Mouse (Mus musculus) adrenal gland, adult 8-10 months (tissue): ENCODE results near the gene 1600014C10Rik. TPM values are rescaled to one million over a fixed set of nuclear protein-coding genes. Genes with fewer than 3 reads are reported as not detected.

Experiments
- DNase-seq: peaks from one replicate; pipeline ENCODE4 v3.0.0; 2022
- total RNA-seq, 4 experiments: library from RNA; stranded (reverse); gene quantifications; 2 replicates each; pipeline ENCODE4 v1.2.4; 2022

Gene 1600014C10Rik
- total RNA-seq: 10 to 100 TPM; 33.8 to 64.0 (median 45.6) TPM

DNA sequence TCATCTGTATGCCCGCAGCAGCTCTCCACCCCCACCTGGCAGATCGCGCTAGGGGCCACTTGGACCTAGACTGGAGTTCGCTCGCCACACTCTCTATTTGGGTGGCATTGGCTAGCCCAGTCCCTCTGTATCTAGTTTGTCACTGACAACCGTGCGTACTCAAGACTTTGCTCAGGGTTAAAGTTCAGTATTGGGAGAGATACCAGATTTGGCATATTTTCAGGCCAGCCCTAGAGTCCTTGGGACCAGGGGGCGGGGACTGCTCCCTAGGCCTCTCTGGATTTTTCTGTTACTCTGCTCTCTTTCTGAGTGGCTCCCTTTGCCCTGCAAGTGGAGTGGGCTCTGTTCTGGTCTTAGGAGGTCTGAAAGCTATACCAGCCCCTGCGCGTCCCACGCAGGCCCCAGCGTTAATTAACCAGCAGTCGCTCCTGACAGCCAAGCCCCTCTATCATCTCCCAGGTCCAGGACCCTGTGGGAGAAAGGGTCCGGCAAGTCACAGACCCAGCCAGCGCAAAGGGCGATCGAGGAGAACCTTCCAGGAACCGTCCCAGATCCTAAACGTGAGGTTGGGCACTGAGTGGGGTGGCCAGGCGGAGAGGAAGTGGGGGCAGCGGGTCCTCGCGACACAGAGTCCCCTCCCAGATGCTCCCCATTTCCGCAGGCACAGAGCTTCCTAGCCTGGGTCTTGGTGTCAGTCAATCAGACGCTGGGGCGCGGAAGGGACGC lies at the start of gene 1600014C10Rik:
Gene 1600014C10Rik (plus strand): TSS at position 256 of the 726 bp plus-strand sequence.
- DNase-seq: peak; percentile 49

DNA sequence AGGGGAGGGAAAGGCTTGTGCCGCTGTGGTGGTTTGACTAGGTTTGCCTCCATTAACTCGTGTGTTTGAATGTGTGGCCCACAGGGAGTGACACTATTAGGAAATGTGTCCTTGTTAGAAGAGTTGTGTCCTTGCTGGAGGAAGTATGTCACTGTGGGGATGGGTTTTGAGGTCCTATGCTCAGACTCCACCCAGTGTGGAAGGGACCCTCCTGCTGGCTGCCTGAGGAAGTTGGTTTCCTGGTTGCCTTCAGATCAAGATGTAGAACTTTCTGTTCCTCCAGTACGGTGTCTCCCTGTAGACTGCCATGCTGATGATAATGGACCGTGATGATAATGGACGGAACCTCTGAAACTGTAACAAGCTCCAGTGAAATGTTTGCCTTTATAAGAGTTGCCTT lies 48.5 kb upstream of the 1600014C10Rik start:
- DNase-seq: no peak

DNA sequence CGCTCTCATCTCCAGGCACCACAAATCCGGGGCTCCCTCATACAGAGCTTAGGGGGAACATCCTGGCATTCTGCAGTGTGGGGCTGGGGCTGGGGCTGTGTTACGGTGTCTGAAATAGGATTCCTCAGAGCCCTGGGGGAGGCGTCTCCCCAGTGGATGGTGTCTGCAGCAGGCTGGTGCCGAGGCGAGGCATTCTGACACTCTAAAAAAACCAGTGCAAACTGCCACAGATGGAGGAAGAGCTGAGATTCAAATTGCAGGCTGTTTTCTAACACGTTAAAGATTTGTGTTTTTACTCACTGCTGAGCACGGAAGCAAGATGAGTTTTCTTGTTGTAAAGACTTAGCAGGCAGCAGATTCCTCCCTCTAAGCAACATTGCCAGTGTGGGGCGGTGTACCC lies 42.7 kb upstream of the 1600014C10Rik start:
- DNase-seq: no peak

DNA sequence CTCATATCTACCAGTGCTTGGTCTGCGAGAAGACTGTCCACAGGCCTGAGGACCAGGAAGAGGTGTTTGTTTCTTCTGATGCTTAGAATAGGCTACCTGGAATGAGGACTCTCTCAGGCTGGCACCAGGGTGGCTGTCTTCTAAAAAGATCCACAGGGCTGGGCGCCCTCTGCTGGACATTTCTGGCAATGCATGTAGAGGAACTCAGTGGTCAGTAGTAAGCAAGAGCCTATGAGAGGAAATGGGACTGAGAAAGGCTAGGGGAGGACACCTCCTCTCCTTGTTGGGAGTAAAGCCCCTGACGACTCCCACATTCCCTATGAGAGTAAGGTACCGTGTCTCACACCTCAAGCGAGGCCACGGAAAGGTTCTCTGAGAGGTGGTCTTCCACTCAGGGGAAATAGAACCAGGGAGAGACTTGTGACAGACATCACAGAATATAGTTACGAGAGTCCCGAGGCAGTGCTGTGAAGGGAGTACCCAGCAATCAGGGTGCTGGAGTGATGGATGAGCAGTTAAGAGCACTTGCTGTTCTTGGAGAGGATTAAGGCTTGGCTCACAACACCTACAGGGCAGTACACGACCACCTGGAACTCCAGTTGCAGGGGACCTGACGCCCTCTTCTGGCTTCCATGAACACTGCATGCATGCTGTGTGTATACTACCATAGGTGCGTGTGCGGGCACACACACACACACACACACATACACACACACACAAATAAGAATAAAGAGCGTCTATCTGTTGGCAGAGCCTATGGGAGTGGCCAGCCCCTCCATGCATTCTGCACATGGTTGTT lies 41.1 kb upstream of the 1600014C10Rik start:
- DNase-seq: peak; percentile 54

DNA sequence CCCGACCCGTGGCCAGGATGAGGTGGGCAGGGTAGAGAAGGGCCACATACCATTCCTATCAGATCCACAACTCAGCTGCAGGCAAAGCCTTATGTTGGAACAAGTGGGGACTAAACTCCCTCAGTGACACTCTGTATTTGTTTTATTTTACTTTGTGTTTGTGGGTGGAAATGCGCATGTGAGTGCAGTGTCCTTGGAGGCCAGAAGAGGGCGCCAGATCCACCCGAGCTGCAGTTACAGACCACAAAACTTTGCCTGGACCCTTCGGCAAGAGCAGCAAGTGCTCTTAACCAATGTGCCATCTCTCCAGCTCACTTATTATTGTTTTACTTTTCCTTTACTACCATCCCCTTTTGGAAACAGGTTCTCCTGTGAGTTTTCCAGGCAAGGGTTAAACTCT lies 35.5 kb upstream of the 1600014C10Rik start:
- DNase-seq: no peak

DNA sequence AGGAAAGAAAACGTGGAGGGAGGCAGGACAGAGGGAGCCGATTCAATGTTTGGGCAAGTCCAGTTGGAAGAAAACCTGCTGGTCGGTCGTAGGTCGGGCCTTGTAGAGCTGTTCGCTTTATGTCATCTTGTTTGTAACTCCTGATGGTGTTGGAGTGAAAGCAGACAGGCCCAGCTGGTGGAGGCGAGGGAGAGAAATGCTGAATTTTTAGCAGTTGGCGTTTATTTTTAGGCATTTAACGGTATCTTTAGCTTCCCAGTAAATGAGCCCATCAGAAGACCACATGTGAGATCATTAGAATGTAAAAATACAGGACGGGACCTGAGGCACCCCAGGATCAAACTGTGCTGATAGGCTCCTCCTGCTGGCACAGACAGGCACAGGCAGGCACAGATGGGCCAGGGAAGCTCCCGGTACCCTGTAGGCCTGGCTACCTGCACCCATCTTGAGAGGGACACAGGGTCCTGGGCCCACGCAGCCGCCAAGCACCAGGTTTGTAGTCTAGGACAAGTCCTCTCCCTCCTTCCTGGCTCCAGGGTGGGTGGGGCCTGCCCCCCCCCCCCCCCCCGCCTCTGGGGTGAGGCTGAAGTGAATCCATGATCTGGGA lies 31.2 kb upstream of the 1600014C10Rik start:
- no peak for DNase-seq

DNA sequence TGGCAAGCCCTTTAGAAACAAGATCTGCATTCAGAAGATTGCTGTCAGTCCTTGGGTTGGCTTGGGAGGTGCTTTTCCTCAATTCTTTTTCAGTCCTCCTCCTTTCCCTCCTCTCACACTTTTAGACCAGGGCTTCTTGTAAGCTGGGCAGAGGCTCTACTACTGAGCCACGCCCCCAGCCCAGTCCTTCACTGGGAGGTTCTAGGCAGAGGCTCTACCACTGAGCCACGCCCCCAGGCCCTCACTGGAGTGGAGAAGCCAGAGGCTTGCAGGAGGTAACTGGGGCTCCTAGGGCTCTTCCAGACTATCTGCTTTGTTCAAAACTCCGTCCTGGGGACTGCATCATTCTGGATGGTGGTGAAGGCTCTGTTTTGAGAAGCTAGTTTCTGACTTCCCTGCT lies 30.4 kb upstream of the 1600014C10Rik start:
- DNase-seq: no peak

DNA sequence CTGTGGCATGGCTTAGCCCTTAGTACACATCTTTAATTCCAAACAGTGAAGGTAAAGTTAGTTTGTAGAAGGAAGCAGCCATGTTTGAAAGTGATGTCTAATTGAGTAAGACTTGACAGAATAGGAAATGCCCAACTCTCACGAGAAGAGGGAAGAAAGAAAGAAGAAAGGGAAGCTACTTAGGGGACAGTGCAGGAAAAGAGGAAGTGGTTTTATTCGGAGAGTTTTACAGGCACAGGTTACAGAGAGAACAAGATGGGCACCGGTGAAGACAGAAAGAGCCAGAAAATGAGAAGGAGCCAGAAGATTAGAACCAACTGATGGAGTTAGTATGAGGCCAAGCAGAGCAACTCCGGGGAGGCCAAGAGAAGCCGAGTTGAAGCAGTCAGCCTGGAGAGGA lies 27.2 kb upstream of the 1600014C10Rik start:
- no peak for DNase-seq

DNA sequence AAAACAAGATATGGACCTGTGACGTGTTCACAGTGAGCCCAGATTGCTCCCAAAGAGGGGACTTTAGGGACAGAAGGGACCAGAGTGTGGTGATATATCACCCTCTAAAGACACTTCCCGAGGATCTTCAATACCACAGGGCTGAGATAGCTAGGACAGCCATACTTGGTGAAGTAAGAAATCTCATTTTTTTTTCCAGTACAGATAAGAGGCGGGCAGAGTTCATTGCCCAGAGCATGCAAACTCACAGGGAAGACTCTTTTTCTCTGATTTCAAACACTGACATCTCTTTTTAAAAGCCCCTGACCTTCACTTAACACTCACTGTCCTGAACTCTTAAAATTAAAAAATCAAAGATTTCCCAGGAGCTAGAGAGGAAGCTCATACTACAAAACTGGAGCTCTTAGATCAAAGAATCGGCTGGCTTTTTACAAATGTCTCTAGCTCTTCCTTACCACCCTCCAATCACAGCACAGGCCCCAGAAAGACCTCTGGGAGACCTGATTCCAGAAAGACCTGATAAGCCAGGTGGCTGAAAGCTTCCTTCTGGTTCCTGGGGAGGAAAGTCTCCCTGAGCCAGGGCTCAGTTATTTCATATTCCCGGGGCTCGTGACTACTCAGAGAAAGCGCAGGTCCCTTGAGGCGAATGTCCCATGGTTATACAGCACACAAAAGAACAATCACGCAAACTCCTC lies 24.1 kb upstream of the 1600014C10Rik start:
- DNase-seq: no peak

DNA sequence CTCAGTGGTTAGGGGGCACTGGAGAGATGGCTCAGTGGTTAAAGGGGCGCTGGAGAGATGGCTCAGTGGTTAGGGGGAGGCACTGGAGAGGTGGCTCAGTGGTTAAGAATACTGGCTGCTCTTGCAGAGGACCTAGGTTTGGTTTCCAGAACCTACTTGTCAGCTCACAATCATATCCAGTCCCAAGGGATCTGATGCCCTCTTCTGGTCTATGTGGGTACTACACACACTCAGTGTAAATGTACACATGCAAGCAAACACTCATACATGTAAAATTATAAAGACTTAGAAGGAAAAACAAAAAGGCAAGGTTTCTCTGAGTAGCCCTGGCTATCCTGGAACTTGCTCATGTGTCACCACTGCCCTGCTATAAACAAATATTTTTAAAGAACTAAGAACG lies 21.6 kb upstream of the 1600014C10Rik start:
- DNase-seq: no peak

DNA sequence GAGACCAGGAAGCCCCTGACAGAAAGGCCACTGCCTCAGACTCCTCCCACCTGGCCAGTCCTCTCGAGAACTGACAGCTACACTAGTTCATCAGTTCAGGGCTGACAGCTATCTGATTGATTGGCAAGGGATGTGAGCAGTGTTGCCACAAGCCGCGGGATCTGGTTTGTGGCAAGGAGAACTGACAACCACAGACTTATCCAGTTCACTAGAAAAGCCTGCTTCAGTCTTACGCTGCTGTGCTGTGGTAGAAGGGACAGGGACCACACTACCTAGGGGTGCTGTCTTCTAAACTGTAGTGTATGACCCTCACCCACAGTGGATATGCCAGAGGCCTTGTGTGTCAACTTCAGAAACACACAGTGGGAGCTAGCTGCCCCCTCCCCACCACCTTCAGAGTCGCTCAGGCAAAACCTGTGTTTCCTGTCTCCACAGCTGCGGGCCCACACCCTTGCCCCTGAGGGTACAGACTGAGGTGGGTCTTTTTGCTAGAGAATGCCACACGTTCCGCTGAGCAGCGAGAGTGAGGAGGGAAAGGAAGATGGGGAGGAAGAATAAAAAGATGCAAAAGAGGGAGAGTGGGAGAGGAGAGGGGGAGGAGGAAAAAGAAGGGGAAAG lies 19.5 kb upstream of the 1600014C10Rik start:
- DNase-seq: no peak

DNA sequence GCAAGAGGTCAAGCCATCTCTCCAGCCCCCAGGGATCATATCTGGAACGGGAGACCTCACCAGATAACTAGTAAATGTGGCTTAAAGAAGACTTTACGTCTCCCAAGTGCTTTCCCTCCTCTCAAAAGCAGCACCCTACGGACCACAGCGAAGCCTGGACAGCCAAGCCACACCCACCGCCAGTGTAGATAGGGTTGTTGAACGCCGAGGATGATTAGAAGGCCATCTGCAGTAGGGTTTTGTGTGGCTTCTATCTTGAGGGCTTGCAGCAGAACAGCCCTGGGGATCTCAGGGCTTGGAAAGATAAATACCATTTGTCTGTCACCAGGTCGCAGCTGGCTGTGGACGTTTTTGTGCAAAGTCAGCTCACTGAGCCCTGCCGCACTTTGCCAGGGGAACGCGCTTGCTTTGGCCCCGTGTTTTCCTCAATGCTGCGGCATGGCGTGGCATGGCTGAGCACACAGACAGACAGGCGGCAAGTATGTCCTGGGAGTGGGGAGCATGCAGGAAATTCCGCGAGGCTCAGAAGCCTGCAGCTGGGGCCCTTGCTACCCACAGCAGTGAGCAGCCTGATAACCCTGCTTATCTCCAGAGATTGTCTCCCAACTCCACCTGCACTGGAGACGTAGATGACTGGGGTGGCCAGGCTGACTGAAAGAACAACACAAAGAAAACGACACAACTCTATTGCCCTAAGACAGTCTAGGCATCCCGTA lies 15.9 kb upstream of the 1600014C10Rik start:
- DNase-seq: no peak

DNA sequence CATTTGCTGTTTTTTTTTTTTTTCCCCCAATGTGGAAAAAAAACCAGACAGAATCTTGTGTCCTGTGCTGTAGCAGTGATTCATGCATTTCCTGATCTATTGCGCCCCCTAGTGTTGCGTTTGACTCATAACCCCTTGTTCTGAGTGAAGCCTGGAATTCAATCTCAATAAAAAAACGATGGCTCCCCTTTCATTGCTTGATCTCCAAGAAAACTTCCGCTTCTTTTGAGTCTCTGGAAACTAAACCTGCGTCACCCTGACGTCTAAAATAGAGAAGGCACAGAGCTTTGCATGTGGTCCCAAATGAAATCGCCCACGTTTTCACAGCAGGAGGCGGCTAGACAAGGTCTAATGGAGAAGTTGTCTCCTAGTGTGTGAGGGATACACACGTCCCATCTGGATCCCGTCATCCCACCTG lies 15.3 kb upstream of the 1600014C10Rik start:
- peak; percentile 31 for DNase-seq

DNA sequence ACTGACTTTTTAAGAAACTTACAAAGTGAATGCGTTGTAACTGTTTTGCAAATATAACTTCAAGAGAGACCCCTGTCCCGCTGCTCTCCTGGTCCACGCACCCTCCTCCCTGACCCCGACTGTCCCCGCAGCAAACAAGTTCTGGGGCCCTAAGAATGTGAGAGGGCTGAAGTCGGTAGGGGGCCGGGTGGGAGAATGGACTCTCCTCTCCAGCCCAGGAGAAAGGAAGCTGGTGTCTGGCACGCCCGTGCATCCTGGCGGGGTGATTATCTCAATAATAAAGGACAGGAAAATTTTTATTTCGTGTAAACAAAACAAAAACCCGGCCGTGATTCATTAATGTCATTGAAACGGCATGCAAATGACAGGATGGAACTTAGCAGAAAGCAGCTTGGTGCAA lies 9.1 kb upstream of the 1600014C10Rik start:
- DNase-seq: no peak

DNA sequence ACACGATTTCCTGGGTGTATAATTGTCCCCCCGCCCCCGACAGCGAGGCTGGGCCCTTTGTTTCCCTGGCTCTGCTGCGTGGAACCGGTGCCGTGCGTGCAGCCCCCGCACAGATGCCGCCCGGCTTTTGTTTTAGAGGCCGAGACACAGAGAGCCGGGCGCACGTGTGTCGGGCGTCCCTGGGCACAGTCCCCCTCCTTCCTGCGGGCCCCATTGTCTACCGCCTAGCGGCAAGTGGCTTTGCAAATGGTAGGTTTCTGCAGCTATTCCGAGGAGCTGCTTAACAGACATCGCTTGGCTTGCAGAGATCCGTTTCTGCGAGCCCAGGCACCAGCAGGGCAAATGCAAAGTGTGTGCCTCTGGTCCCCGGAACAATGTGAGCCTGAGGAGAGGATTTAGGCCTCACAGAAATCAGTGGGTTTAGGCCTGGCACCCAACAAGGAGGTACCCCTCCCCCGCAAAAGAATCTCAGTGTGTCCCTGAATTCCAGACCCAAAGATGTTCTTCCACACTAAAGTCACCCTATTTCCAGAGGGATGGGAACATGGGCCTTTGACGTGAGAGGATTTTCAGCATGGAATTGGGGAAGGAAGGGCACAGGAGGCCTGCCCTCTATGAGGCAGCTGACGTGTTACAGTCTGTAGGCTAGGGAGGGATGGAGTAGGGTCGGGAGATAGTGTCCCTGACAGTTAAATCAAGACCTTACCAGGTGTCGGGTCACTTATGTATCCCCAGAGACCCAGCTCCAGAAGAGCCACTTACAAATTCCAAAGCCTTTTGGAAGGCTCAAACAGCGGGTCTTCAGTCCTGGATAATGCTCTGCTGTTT lies 8.5 kb upstream of the 1600014C10Rik start:
- DNase-seq: no peak

DNA sequence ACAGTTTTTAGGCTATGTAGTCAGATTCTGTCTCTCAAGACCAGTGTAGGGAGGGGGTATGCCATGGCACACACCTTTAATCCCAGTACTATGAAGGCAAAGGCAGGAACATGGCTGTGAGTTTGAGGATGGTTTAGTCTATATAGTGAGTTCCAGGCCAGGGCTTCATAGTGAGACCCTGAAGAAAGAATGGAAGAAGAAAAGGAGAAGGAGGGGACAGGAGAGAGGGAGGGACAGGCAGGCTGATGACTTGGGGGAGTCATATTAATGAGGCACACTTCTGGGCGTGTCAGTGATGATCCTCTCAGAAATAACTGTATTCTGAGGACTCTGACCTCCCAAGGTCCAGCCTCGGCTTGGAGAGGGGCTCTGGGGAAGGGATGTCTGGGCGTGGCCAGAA lies 7.0 kb upstream of the 1600014C10Rik start:
- DNase-seq: no peak

DNA sequence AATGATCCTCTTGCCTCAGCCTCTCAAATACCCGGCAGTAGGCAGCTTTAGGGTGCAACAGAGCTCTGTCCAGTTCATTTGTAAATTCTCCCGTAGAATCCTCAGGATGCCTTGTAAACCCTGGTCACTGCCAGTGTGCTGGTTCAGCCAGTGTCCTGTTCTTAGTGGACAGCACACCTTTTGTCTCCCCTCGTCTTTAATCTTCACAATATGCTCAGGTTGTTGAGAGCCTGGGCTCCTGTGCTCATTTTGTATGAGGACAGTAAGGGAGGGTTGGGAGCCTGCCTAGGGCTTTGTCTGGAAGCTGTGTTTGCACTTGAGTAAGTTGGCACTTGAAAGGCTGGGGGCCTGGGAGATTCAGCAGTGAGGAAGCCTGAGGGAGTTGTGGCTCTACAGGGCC lies 3.1 kb upstream of the 1600014C10Rik start:
- no peak for DNase-seq

DNA sequence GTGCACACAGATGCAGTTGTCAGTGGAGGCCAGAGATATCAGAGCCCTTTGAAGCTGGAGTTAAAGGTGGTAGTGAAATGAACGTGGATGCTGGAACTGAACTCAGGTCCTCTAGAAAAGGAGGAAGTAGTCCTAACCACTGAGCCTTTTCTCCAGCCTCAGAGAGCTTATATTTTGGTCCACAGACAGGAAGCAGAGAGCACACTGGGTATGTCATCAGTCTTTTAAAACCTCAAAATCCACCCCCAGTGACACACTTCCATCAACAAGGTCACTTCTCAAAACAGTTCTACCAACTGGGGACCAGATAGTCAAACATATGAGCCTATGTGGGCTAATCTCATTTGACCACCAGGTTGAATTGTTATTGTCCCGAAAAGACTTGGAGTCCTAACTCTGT lies 1.7 kb upstream of the 1600014C10Rik start:
- no peak for DNase-seq

DNA sequence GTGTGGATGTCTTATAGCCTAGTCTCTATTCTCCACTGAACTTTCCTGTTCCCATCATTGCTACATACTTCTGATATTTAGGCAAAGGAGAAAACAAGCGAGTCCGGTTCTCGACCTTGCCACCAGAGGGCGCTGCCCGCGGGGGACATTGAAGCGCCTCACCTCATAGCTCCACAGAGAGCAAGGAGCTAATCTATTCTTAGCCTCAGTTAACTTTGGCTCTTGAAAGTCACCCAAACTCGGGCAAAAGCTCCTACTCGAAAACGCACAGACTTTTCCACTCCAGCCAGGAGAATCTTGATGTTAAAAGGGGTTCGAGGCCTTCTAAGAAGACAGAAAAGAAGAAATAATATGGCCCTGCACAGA lies 438 bp upstream of the 1600014C10Rik start:
- peak; percentile 70 for DNase-seq

DNA sequence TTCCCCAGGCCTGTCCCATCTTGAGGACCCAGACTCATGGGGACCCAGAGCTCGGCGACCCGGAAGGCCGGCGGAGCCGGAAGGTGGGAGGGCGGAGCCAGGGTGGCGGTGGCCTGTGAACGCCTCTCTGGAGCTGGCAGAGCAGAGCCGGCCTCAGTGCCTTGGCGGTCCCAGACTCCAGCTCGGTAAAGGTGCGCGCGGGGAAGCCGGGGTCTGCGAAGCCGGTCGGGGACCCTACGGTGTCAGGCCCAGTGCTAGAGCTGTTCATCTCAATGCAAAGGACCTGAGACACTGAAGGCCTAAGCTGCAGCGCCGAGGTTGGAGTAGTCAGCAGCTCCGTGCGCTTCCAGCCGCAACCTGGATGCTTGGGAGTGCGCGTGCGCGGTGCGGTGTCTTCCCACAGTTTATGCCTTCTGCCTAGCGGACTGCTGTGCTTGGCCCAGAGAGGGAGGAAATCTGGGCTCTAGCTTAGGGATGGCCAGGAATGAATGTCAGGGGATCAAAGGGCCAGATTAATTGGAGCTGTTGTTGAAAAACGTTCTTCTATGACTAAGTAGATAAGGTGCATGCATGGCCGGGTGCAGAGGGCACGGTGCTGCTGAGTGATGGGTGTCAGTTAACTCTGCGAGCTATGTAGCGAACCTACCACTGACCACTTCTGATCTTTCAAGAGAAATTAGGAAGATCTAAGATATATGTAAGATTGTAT lies 846 bp downstream of the 1600014C10Rik start:
- DNase-seq: peak; percentile 80
